Mouse (Mus musculus) midbrain, embryonic 12.5 days (tissue): ENCODE measurements around the gene Clpp. TPM values are rescaled to one million over a fixed set of nuclear protein-coding genes. Genes with fewer than 3 reads are reported as not detected.

ENCODE experiments used
- ATAC-seq: fragments of 200-750 bp; cut with Nextera tagmentation; 2 replicates; pipeline ENCODE4 v1.8.0; 2017; ENCODE audit warnings: low read depth, moderate TSS enrichment, moderate library complexity; ENCODE audit not compliant: low FRiP score
- H3K27ac ChIP-seq: fragments of 300-500 bp; sonication (generic); replicated peaks from 2 replicates; pipeline ENCODE4 v1.5.1; 2016; ENCODE audit warnings: mild to moderate bottlenecking
- H3K27me3 ChIP-seq: fragments of 300-500 bp; sonication (generic); 2 replicates; pipeline ENCODE4 v1.6.1; 2016; ENCODE audit warnings: mild to moderate bottlenecking
- H3K36me3 ChIP-seq: fragments of 300-500 bp; sonication (generic); 2 replicates; pipeline ENCODE4 v1.6.1; 2016
- H3K4me1 ChIP-seq: fragments of 300-500 bp; sonication (generic); 2 replicates; pipeline ENCODE4 v1.6.1; 2016
- H3K4me2 ChIP-seq: fragments of 300-500 bp; sonication (generic); replicated peaks from 2 replicates; pipeline ENCODE4 v1.6.1; 2016; ENCODE audit warnings: mild to moderate bottlenecking, moderate library complexity
- H3K4me3 ChIP-seq: fragments of 300-500 bp; sonication (generic); 2 replicates; pipeline ENCODE4 v1.5.1; 2016; ENCODE audit warnings: mild to moderate bottlenecking
- H3K9ac ChIP-seq: fragments of 300-500 bp; sonication (generic); replicated peaks from 2 replicates; pipeline ENCODE4 v1.6.1; 2016; ENCODE audit warnings: mild to moderate bottlenecking, moderate library complexity
- H3K9me3 ChIP-seq: fragments of 300-500 bp; sonication (generic); 2 replicates; pipeline ENCODE4 v1.6.1; 2016; ENCODE audit warnings: mild to moderate bottlenecking
- WGBS: fragments of 180-500 bp; shearing (Covaris S2); methylation state at CpG from one replicate; pipeline ENCODE4 v1.1.7; 2016; 5-methylcytosine and 5-hydroxymethylcytosine counted together
- polyA plus RNA-seq: library from polyadenylated mRNA; unstranded; fragments of >200 nt; fragmentation: Nextera tagmentation; extraction: Ambion mirVana; gene quantifications from 2 replicates; pipeline ENCODE4 v1.2.1, GENCODE M21; 2016

The Clpp gene
- polyA plus RNA-seq, 1 experiment from 2014 or later = 137 TPM

- Histone ChIP-seq H3K9ac (no peak within 1 kb of the TSS), H3K27ac (no peak within 1 kb of the TSS), H3K4me1 (no peaks in the 10 kb centered on the region), H3K27me3 (peaks cover 28% of the 10 kb centered on the region), H3K4me2 (no peak within 1 kb of the TSS), H3K9me3 (no peaks in the 10 kb centered on the region), H3K36me3 (peaks cover 19% of the 10 kb centered on the region), H3K4me3 (no peak within 1 kb of the TSS)
- whole genome bisulfite sequencing = 78% methylated on average over 8 of the region's 8 CpGs
- no peak for ATAC-seq
Observed at GRCm38 (mm10) chr17:57041554-57041953, 51.4 kb downstream of the Clpp start, which contains the start of gene Slc25a41. Gene Slc25a41, minus strand, starts transcription at chr17:57041654.

Other genes with a start within 250 kb of the Clpp start
- gene Nrtn, start 232.8 kb upstream of the Clpp start, polyA plus RNA-seq = 6.7 and 8.8 TPM in 2 replicates
- 48.7 and 53.9 TPM in 2 replicates for gene Dus3l, start 225.5 kb upstream of the Clpp start, polyA plus RNA-seq
- 2.0 TPM in 2 replicates for gene Prr22, start 220.1 kb upstream of the Clpp start, polyA plus RNA-seq
- 6.3 and 8.2 TPM in 2 replicates for gene Rfx2, start 159.3 kb upstream of the Clpp start, polyA plus RNA-seq
- gene Acsbg2, start 115.9 kb upstream of the Clpp start, polyA plus RNA-seq = not detected in 2 replicates
- 0.50 and 0.63 TPM in 2 replicates for gene 1700061G19Rik, start 114.8 kb upstream of the Clpp start, polyA plus RNA-seq
- gene Mllt1, start 54.9 kb upstream of the Clpp start, polyA plus RNA-seq = 102 and 104 TPM in 2 replicates
- gene Acer1, start 8.2 kb upstream of the Clpp start, polyA plus RNA-seq = not detected in 2 replicates
- gene Alkbh7, start 7.0 kb downstream of the Clpp start, polyA plus RNA-seq = 31.2 and 33.7 TPM in 2 replicates
- gene Pspn, start 9.7 kb downstream of the Clpp start, polyA plus RNA-seq = 0.87 TPM in 1 of 2 replicates, not detected in the other
- gene Gtf2f1, start 21.0 kb downstream of the Clpp start, polyA plus RNA-seq = 68.6 and 72.9 TPM in 2 replicates
- gene Gm17949, start 21.2 kb downstream of the Clpp start, polyA plus RNA-seq = 0.34 and 0.72 TPM in 2 replicates
- gene Khsrp, start 41.2 kb downstream of the Clpp start, polyA plus RNA-seq = 62.7 and 85.4 TPM in 2 replicates
- gene Slc25a41, start 51.3 kb downstream of the Clpp start, polyA plus RNA-seq = 0.19 TPM in 1 of 2 replicates, not detected in the other
- 0.31 and 1.5 TPM in 2 replicates for gene Crb3, start 68.8 kb downstream of the Clpp start, polyA plus RNA-seq
- gene Slc25a23, start 69.6 kb downstream of the Clpp start, polyA plus RNA-seq = 19.0 and 22.3 TPM in 2 replicates
- 2.4 and 3.3 TPM in 2 replicates for gene Dennd1c, start 88.2 kb downstream of the Clpp start, polyA plus RNA-seq
- gene Tubb4a, start 97.5 kb downstream of the Clpp start, polyA plus RNA-seq = 189 and 205 TPM in 2 replicates
- 6.9 and 7.8 TPM in 2 replicates for gene Tnfsf9, start 115.0 kb downstream of the Clpp start, polyA plus RNA-seq
- 0.29 and 0.38 TPM in 2 replicates for gene Cd70, start 159.5 kb downstream of the Clpp start, polyA plus RNA-seq
- 0.09 TPM in 1 of 2 replicates, not detected in the other for gene Tnfsf14, start 203.9 kb downstream of the Clpp start, polyA plus RNA-seq
- 0.50 and 0.64 TPM in 2 replicates for gene C3, start 237.8 kb downstream of the Clpp start, polyA plus RNA-seq